Mouse (Mus musculus) brain, embryonic 14.5 days (tissue): Measurements from ENCODE around the gene Wasf2.

ENCODE experiments used
- CTCF ChIP-seq: fragments of 200-500 bp; IDR thresholded peaks from 2 replicates; pipeline ENCODE4 v1.5.1; 2012; ENCODE audit warnings: inconsistent platforms, mild to moderate bottlenecking, moderate library complexity, borderline replicate concordance; ENCODE audit not compliant: insufficient read depth, insufficient read length; ENCODE audit errors: extremely low read depth
- POLR2A ChIP-seq: fragments of 200-500 bp; IDR thresholded peaks from 2 replicates; pipeline ENCODE4 v1.6.1; 2012; ENCODE audit warnings: mild to moderate bottlenecking, inconsistent platforms, borderline replicate concordance; ENCODE audit not compliant: poor library complexity, insufficient read depth, insufficient read length, severe bottlenecking; ENCODE audit errors: extremely low read depth

DNA sequence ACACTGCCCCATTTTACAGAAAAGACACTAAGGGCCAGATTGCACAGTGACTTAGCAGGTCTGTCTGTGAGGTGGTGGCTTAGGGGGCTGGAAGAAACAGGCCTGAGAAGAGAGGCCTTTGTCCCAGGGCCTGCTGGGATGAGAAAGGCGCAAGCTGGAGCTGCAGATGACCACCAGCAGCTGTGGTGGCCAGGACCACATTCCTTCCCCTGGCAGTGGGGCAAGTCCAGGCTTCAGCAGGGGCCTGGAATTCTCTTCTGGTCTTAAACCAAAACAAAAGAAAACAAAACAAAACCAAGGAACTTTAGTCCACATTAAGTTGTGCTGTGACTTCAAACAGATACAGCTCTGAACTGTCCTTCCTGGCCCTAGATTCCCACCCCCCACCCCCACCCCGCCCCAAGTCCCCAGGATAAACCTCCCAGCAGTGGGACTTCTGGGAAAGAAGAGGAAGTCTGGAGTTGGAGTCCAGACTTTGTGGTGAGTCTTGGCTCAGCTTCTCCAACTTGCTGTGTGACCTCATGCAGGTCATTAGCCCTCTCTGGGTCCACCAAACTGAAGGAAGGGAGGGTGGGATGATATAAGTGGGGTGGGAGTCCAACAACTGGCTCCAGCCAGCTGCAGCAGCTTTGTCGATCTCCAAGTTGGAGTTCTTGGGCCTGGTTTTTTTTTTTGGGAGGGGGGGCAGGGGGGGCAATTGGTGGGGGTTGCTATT, 13.4 kb upstream of the Wasf2 start:
- no peak for TF ChIP-seq CTCF
- TF ChIP-seq POLR2A, result no peak
